Mouse (Mus musculus) midbrain, embryonic 11.5 days (tissue): ENCODE measurements at regions not wholly inside any gene's neighbourhood (a gene's known extent, or its start where the extent isn't known, plus 50 kb on each side); places are given as distances from the start of the nearest gene placed in this dataset.
A peak's percentile ranks its signal among the peaks of the same experiment; 100 is the strongest.

Source experiments
- ATAC-seq: fragments of 200-750 bp; cut with Nextera tagmentation; 2 replicates; pipeline ENCODE4 v1.8.0; 2017; ENCODE audit warnings: moderate TSS enrichment, moderate library complexity; ENCODE audit not compliant: low FRiP score
- DNase-seq: peaks from one replicate; pipeline ENCODE4 v3.0.0; 2015; ENCODE audit warnings: low spot score; ENCODE audit errors: missing footprints
- H3K27ac ChIP-seq: fragments of 300-500 bp; sonication (generic); 2 replicates; pipeline ENCODE4 v1.5.1; 2014; ENCODE audit warnings: low read depth, low read length
- H3K27me3 ChIP-seq: fragments of 300-500 bp; sonication (generic); 2 replicates; pipeline ENCODE4 v1.6.1; 2014; ENCODE audit warnings: mild to moderate bottlenecking, low read length, moderate library complexity, mixed read lengths; ENCODE audit not compliant: control insufficient read depth, insufficient read depth
- H3K36me3 ChIP-seq: fragments of 300-500 bp; sonication (generic); 2 replicates; pipeline ENCODE4 v1.6.1; 2014; ENCODE audit warnings: mild to moderate bottlenecking, low read length, moderate library complexity, mixed read lengths; ENCODE audit not compliant: control insufficient read depth, insufficient read depth
- H3K4me1 ChIP-seq: fragments of 300-500 bp; sonication (generic); 2 replicates; pipeline ENCODE4 v1.6.1; 2014; ENCODE audit warnings: low read length; ENCODE audit not compliant: control insufficient read depth, insufficient read depth
- H3K4me2 ChIP-seq: fragments of 300-500 bp; sonication (generic); 2 replicates; pipeline ENCODE4 v1.6.1; 2014; ENCODE audit warnings: mild to moderate bottlenecking, moderate library complexity
- H3K4me3 ChIP-seq: fragments of 300-500 bp; sonication (generic); 2 replicates; pipeline ENCODE4 v1.5.1; 2014; ENCODE audit warnings: low read depth, low read length
- H3K9ac ChIP-seq: fragments of 300-500 bp; sonication (generic); 2 replicates; pipeline ENCODE4 v1.6.1; 2014; ENCODE audit warnings: low read length
- H3K9me3 ChIP-seq: fragments of 300-500 bp; sonication (generic); 2 replicates; pipeline ENCODE4 v1.6.1; 2016; ENCODE audit warnings: low read length; ENCODE audit not compliant: control insufficient read depth
- WGBS: fragments of 180-500 bp; shearing (Covaris S2); extraction: QIAGEN DNeasy Blood & Tissue Kit; methylation state at CpG from one replicate; pipeline ENCODE4 v1.1.7; 2014; 5-methylcytosine and 5-hydroxymethylcytosine counted together

- ATAC-seq (peak; percentile 29; the same call in 1 of the 2 replicates), DNase-seq (no peak)
- Histone ChIP-seq H3K9ac (no peak overlapping the region), H3K4me2 (no peak overlapping the region), H3K9me3 (no peaks in the 10 kb centered on the region), H3K4me1 (peaks cover 11% of the 10 kb centered on the region), H3K27me3 (no peaks in the 10 kb centered on the region), H3K36me3 (no peaks in the 10 kb centered on the region), H3K4me3 (no peak overlapping the region), H3K27ac (no peak overlapping the region; the same call in 1 of the 2 replicates)
- 64% methylated on average over 5 of the region's 5 CpGs for WGBS
Measured at GRCm38 (mm10) chr4:12774671-12775070, 602.9 kb upstream of the Fam92a start.

DNA sequence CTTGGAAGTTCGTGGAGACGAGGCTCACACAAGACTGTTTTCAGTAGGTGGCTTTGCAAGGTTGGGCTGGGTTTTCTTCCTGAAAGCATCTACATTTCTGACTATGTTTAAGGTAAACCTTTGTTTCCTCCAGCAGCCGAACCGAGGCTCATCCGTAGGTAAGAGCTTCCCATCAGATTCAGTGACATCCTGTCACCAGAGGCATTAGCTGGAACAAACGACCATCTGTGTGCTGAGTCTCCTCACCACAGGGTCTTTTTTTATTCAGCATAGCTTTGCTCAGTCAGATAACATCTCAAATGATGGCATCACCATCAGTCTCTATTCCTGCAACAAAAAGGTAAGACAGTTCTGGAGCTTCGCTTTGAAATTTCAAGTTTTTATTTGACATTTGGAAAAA lies 601.4 kb upstream of the Fam92a start:
- Histone ChIP-seq H3K4me3 (no peak overlapping the region), H3K4me1 (peaks cover 11% of the 10 kb centered on the region), H3K9ac (no peak overlapping the region), H3K27me3 (no peaks in the 10 kb centered on the region), H3K4me2 (no peak overlapping the region), H3K27ac (no peak overlapping the region), H3K9me3 (no peaks in the 10 kb centered on the region), H3K36me3 (no peaks in the 10 kb centered on the region)
- 70% methylated on average over 7 of the region's 7 CpGs for WGBS
- DNase-seq (no peak), ATAC-seq (no peak)

DNA sequence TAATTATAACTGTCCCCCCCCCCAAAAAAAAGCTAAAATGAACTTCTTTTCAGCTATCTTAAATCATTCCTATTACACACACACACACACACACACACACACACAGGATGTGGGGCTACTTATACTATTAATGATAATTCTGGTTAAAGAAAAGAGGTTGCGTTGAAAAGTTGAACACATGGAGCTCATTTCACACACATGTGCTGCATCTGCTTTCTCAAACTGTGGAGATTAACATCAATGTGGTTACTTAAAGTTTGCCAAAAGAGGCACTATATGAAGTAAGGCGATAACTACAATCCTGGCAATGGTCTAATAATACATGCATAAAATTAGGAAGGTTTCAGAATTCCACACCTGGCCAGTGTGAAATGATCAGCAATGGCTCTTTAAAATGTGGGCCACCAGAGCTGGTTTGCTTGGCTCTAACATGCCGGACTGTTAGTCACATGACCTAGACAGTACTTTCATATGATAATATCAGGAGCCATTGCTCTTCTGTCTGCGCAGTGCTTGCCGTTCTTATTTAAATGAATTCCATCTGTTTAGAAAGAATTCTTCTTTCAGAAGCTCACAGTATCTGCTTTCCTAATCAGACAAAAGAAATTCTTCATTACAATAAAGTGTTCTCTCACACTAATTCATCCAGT lies 598.4 kb upstream of the Fam92a start:
- H3K4me3 ChIP-seq: no peak overlapping the region
- peak; percentile 79 for ATAC-seq
- DNase-seq: no peak
- no peaks in the 10 kb centered on the region for H3K27me3 ChIP-seq
- peaks cover 8% of the 10 kb centered on the region for H3K4me1 ChIP-seq
- no peak overlapping the region for H3K27ac ChIP-seq
- H3K4me2 ChIP-seq: no peak overlapping the region
- H3K9ac ChIP-seq: no peak overlapping the region
- WGBS: 66% methylated on average over 5 of the region's 5 CpGs
- H3K9me3 ChIP-seq: no peaks in the 10 kb centered on the region
- no peaks in the 10 kb centered on the region for H3K36me3 ChIP-seq

DNA sequence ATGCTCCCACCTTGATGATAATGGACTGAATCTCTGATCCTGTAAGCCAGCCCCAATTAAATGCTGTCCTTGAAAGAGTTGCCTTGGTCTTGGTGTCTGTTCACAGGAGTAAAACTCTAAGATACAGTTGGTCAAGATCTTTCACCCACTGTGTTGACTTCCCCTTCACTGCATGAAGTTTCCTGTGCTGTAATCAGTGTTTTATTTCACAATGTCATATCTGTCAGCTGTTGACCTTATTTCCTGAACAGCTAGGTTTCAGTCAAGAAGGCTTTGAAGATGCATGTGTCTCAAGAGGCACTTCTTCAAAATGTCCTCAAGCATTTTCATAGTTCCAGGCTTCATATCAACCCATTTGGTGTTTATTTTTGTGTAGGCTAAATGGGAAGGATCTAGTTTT lies 597.3 kb upstream of the Fam92a start:
- no peaks in the 10 kb centered on the region for H3K27me3 ChIP-seq
- no peak for ATAC-seq

GRCm38 (mm10) chr4:12766763-12767162 lies 594.9 kb upstream of the Fam92a start:
- H3K9ac ChIP-seq: no peak overlapping the region
- H3K27ac ChIP-seq: no peak overlapping the region
- no peaks in the 10 kb centered on the region for H3K36me3 ChIP-seq
- ATAC-seq (no peak), DNase-seq (no peak)
- WGBS: 83% methylated on average over 1 of the region's 1 CpGs
- H3K4me3 ChIP-seq: no peak overlapping the region
- no peaks in the 10 kb centered on the region for H3K9me3 ChIP-seq
- 0 out of 2 replicates have a peak, but pooled peaks cover 3% of the 10 kb centered on the region for H3K4me1 ChIP-seq
- no peaks in the 10 kb centered on the region for H3K27me3 ChIP-seq
- no peak overlapping the region for H3K4me2 ChIP-seq

More for the DNA sequence above, 597.3 kb upstream of the Fam92a start:
- Histone ChIP-seq H3K9me3 (no peaks in the 10 kb centered on the region), H3K4me3 (no peak overlapping the region), H3K36me3 (no peaks in the 10 kb centered on the region), H3K4me2 (no peak overlapping the region), H3K4me1 (0 out of 2 replicates have a peak, but pooled peaks cover 3% of the 10 kb centered on the region), H3K27ac (no peak overlapping the region), H3K9ac (no peak overlapping the region)
- DNase-seq: no peak

DNA sequence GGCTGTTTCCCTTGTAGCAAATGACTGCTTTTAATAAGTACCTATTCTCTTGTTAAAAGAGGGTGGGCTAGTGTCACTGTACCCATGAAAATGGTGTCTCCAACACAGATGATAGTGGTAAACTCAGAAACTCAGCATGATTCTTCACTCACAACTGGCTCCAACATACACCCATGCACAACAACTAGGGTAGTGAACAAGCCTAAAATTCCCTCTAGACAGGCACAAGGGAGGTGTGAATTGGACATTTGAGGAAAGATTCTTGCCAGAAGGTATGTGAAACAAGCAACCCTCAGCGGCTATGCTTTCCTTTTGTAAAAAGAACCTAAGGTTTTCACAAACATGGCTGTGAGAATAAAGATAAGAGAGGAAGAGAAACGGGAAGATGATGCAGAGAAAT lies 579.0 kb upstream of the Fam92a start:
- H3K4me2 ChIP-seq: no peak overlapping the region
- H3K9ac ChIP-seq: no peak overlapping the region
- no peaks in the 10 kb centered on the region for H3K27me3 ChIP-seq
- H3K4me1 ChIP-seq: no peaks in the 10 kb centered on the region
- H3K4me3 ChIP-seq: no peak overlapping the region
- 85% methylated on average over 2 of the region's 2 CpGs for WGBS
- no peak for DNase-seq
- no peak overlapping the region for H3K27ac ChIP-seq
- H3K9me3 ChIP-seq: no peaks in the 10 kb centered on the region
- no peak for ATAC-seq
- H3K36me3 ChIP-seq: no peaks in the 10 kb centered on the region

DNA sequence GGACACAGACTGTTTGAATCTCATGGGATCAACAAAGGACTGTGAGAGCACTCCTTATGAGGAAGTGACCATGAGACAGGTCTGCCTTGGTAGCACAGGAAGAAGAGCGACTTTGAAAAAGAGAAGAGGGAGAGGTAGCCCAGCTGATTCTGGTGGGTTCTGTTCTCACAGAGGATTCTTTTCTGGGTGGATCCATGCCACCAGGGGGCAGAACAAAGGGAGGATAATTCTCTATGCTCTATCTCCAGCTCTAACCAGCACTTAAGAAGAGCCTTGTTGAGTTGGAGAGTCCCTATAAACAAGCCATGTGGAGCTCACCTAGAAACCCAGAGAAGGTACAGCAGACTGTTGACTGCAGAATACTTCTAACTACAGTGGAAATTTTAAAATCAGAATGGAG lies 578.1 kb upstream of the Fam92a start:
- no peaks in the 10 kb centered on the region for H3K9me3 ChIP-seq
- H3K4me1 ChIP-seq: no peaks in the 10 kb centered on the region
- no peak overlapping the region for H3K4me2 ChIP-seq
- no peak overlapping the region for H3K9ac ChIP-seq
- DNase-seq (no peak), ATAC-seq (no peak)
- H3K27me3 ChIP-seq: no peaks in the 10 kb centered on the region
- H3K4me3 ChIP-seq: no peak overlapping the region
- WGBS: 83% methylated on average over 1 of the region's 1 CpGs
- H3K27ac ChIP-seq: no peak overlapping the region
- no peaks in the 10 kb centered on the region for H3K36me3 ChIP-seq

- DNase-seq: no peak
- H3K9me3 ChIP-seq: no peaks in the 10 kb centered on the region
- no peak overlapping the region for H3K4me3 ChIP-seq
- no peak overlapping the region for H3K9ac ChIP-seq
- no peak for ATAC-seq
- H3K4me2 ChIP-seq: no peak overlapping the region
- H3K36me3 ChIP-seq: no peaks in the 10 kb centered on the region
- 75% methylated on average over 5 of the region's 5 CpGs for WGBS
- no peaks in the 10 kb centered on the region for H3K4me1 ChIP-seq
- H3K27ac ChIP-seq: no peak overlapping the region
- no peaks in the 10 kb centered on the region for H3K27me3 ChIP-seq
Measured at GRCm38 (mm10) chr4:12743714-12744327, 572.0 kb upstream of the Fam92a start.

GRCm38 (mm10) chr4:12736411-12736810 lies 564.6 kb upstream of the Fam92a start:
- WGBS: 72% methylated on average over 3 of the region's 3 CpGs
- H3K27me3 ChIP-seq: no peaks in the 10 kb centered on the region
- no peak for ATAC-seq
- no peak overlapping the region for H3K27ac ChIP-seq
- DNase-seq: no peak
- H3K9ac ChIP-seq: no peak overlapping the region
- no peaks in the 10 kb centered on the region for H3K36me3 ChIP-seq
- H3K4me1 ChIP-seq: no peaks in the 10 kb centered on the region
- H3K9me3 ChIP-seq: no peaks in the 10 kb centered on the region
- no peak overlapping the region for H3K4me3 ChIP-seq
- no peak overlapping the region for H3K4me2 ChIP-seq
